In genomic region chr13:102586215-102586614, GRCm38 (mm10) we compare ENCODE assay signal across 27 mouse cellular contexts.
DNase-seq lines count a peak whose midpoint lies in the region; TF ChIP-seq lines count a peak whose summit lies in the region.
"Had no signal": no experiment of that assay in that cellular context is flagged by ENCODE, and none has a peak within 500 bp of the region (broad histone marks: within the 10 kb centered on the region; RNA-seq: fewer than 3 reads in every experiment).

No protein-coding gene starts in this region.

- no peak overlapping the region for H3K27ac ChIP-seq in gastrocnemius, adult 2 months
- H3K27ac ChIP-seq: heart, embryonic 13.5 days; hindbrain, embryonic 13.5 days; liver, embryonic 14.5 days; macrophage; midbrain, embryonic 15.5 days; neural tube, embryonic 15.5 days; stomach, postnatal 0 days had no signal

- no peak for TF ChIP-seq CTCF in gastrocnemius, adult 2 months (IDR thresholded peaks at IDR 0.05)

- no peak overlapping the region for H3K4me3 ChIP-seq in gastrocnemius, adult 2 months
- H3K4me3 ChIP-seq: erythroblast, embryonic 14.5 days; heart, embryonic 13.5 days; hindbrain, embryonic 13.5 days; midbrain, embryonic 15.5 days; neural tube, embryonic 15.5 days had no signal

- intact Hi-C loops in gastrocnemius, adult 2 months (cut with DNase I) = no loop called here

- DNase-seq in gastrocnemius, adult 2 months = peak; percentile 55
- no peak for DNase-seq in gastrocnemius, adult 18-20 months (ENCODE audit: low spot score)
- peak; percentile 42 for DNase-seq in kidney, postnatal 10 days
- no peak for DNase-seq in kidney, postnatal 4 days
- DNase-seq in Muller cell, postnatal 12 days (ENCODE audit: inconsistent ontology term) = peak; percentile 50
- peak; percentile 46 for DNase-seq in adrenal gland, postnatal 25 days
- no peak for DNase-seq in frontal cortex, postnatal 25 days (ENCODE audit: low spot score in 2 of 2)
- DNase-seq: B cell, adult 2 months; cerebellum, adult 18-20 months; cerebellum, postnatal 10 days; gastrocnemius, postnatal 36 days; heart, postnatal 36 days; kidney, adult 9 months; kidney, postnatal 14 days; liver; lung, adult 2 months; lung, postnatal 10 days; right cerebral cortex, adult 18-20 months; thymus, postnatal 4 days had no signal

Comparison
In these comparisons a context has a peak if more than half of its experiments do, and no peak if none do; other contexts are left out.
1. DNase-seq: peak in gastrocnemius, adult 2 months (single experiment), kidney, postnatal 10 days (single experiment), Muller cell, postnatal 12 days (single experiment) and adrenal gland, postnatal 25 days (single experiment); none in gastrocnemius, adult 18-20 months (single experiment), kidney, postnatal 4 days (0 of 2) and frontal cortex, postnatal 25 days (0 of 2).